Mouse (Mus musculus): ENCODE measurements around the gene Cd3eap.

Gene Cd3eap

DNA sequence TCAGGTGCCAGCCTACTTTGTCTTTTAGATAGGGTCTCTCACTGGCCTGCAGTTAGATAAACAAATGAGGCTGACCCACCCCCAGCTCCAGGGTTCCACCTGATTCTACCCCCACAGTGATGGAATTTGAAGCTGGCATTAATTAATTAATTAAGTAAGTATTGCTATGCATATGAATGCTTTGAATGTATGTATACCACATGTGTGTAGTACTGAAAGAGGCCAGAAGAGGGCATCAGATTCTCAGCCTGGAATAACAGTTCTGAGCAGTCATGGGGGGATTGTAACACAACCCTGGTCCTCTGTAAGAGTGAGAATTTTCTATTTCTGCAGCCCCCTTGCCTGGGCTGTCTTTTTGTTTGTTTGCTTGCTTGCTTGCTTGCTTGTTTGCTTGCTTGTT is 30.9 kb downstream of the Cd3eap start:
- DNase-seq = no peak

GRCm38 (mm10) chr7:19327782-19328181 is 31.5 kb downstream of the Cd3eap start:
- DNase-seq = no peak

- peak; percentile 84 for DNase-seq
These were observed 32.2 kb downstream of the Cd3eap start for GRCm38 (mm10) chr7:19327128-19327527.

GRCm38 (mm10) chr7:19326359-19326758 is 32.9 kb downstream of the Cd3eap start:
- peak; percentile 68 for DNase-seq

DNA sequence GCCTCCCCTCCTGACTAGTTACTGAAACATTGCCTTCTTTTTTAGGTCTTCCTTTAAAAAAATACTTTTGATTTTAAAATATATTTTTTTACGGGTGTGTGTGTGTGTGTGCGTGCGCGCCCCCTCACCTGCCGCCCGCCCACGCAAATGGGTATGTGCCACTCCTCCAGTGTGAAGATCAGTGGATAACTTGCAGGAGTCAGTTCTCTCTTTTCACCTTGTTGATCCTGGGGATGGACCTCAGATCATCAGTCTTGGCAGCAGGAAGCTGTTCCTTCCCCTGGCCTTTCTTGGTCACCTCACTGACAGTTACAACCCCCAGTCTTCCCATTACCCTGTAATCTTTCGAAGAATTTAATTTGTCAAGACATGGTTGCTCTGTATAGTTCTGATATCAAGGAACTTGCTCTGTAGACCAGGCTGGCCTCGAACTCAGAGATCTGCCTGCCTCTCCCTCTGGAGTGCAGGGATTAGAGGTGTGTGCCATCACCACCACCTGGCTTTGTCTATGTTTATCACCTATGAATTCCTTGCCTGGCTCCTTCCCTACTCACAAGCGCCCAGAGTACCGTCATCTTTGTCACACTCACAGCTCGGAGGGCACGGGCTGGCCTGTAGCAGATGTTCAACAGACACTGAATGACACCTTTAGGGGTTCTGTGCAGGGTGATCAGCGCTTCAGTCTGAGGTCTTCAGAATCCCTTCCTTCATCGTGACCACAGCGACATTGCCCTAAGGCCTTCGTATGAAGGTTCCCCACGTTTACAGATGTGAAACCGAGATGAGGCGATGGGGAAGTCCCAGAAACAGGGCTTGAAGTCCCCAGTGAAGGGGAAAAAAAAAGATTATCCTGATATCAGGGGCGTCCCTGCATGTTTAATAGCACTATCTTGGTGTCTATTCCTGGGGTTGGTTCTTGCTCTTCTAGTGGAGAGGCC is 33.8 kb downstream of the Cd3eap start:
- no peak for DNase-seq

DNA sequence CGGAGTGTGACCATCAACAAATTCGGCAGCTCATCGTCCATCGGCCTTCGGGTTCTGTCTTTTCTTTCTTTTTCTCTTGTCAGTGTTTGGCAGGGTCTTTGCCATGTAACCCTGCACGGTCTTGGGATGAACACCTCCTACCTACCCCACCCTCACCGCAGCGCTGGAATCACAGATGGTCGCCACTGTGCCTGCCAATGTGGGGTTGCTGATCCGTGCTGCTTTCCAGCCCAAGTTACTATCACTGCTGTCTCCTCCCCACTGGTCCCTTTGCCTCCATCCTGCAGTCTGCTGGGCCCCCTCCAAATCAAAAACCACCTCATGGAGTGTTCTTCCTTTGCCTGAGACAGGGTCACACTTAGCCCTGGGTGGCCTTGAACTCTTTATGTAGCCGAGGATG is 35.1 kb downstream of the Cd3eap start:
- no peak for DNase-seq

DNA sequence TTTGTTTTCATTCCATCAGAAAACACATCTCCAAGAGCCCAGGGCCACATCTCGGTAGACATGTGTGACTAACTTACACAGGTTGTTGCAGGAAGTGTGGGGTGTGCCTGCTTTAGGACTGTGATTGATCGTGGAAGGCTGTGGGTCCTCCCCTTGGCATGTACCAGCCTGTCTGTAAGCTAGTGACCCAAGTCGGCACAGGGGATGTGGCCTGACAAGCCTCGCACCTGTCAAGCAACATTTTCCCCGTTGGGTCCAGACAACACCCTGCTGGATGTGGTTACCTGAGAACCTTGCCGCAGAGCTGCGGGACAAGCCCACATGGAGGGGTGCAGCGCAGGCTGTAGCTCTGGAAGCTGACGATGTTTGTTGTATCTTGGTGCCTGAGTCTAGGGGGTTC is 36.8 kb downstream of the Cd3eap start:
- no peak for DNase-seq

- DNase-seq = no peak
These were observed 37.8 kb downstream of the Cd3eap start for GRCm38 (mm10) chr7:19321464-19321863.

DNA sequence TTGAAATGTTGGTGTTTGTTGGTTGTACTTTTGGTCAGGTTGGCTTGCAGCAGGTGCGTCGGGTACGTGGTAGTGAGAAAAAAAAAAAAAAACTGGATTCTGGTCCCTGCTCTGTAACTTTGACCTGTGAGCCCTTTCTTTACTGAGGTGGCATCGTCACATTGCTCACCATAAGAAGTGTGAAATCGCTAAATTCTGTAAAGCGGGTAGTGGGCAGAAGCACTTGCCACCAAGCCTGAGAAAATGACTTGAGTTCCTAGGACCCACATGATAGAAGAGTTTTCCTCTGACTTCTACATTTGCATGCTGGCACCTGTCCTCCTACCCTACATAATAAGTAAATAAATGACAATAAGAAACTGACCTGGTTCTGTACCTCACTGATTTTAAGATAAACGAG is 38.6 kb downstream of the Cd3eap start:
- no peak for DNase-seq

GRCm38 (mm10) chr7:19319906-19320305 is 39.4 kb downstream of the Cd3eap start:
- DNase-seq = peak; percentile 96

DNA sequence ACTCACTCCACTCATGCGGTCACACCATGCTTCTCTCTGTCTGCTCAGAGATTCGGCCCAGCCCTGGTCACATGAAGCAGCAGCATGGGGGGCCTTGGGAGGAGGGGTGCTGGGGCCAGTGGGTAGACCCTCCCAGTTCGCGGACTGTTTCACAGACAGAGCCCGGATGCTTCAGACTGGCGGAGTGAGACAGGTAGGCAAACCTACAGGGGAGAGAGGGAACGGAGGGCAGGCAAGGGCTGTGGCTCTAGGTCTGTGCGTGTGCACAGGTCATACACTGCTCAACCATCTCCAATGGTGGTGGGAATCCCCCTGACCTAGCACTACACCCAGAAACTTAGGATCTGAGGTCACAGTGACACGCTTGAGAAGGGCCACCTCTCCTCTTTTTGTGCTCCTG is 39.8 kb downstream of the Cd3eap start:
- DNase-seq = no peak

DNA sequence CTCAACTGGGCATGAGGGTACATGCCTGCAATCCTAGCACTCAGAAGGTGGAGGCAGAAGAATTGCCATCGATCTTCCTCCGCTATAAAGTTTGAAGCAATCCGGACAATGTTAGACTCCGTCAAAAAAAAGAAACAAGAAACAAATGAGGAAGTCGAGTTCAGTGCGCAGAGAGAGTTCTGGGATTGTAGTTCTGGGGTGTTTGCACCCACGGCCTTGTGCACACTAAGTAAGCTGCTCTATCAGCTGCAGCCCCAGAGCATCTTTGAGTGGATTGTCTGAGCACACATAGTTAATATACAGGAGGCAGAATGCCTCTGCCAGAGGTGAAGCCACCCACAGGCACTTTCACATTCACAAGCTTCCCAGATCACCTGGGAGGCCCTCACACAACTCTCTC is 40.6 kb downstream of the Cd3eap start:
- no peak for DNase-seq

- no peak for DNase-seq
These were observed 41.1 kb downstream of the Cd3eap start for GRCm38 (mm10) chr7:19318201-19318600.

GRCm38 (mm10) chr7:19316451-19317161 is 42.7 kb downstream of the Cd3eap start:
- peak; percentile 65 for DNase-seq

DNA sequence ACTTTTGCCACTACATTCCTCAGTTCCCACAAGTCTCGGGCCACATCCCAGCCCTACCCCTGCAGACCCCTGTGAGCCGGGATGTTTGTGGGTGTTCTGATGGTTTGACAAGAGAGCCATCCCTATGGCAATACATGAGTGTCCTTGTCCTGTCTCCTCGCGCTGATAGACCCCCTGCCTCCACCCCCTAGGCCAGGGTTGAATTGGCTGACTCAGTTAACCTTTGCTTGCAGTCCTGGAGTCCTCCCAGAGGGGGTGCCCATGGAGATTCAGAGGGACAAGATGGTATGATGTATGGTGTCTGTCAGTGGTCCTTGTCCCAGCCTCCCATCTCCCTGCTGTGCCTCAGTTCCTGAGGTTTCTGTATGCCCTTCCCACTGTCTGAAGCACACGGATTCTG is 45.2 kb downstream of the Cd3eap start:
- DNase-seq = no peak

- no peak for DNase-seq
These were observed 47.3 kb downstream of the Cd3eap start for GRCm38 (mm10) chr7:19311991-19312390.

DNA sequence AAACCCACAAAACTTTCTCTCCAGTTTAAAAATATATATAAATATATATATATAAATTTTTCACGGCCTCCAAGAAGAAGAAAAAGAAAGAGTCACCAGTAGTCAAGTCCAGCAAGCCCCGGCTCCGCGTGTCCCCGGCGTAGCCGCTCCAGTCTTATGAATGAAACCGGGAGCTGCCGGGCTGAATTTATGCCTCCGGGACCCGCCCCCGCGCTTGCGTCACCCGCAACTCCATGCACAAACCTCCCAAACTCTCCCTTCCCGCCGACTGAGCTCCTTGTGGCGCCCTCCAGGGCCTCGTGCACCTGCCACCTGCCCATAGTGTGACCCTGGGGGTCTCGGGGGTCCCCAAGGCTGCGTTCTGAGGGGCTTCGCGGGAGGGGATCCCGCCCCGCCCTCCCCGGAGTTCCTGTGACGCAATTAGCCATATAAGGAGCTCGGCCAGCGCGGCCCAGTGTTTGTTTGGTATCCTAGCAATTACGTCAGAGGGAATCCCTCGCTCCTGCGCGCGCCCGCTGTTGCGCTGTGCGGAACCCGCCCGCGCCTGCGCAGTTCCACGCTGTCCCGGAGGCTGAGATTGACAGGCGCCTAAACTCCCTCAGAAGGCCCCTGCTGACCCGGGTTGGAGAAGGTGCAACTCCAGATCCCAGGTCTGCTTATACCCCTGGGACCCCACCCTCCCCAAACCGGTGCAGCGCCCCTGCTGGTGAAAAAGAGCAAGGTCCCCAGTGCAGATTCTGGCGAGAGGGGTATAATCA is 49.2 kb downstream of the Cd3eap start, which contains the start of gene Fosb:
Gene Fosb, minus strand, starts transcription at position 168 of the 758 bp plus-strand sequence.
- peak; percentile 97 for DNase-seq

GRCm38 (mm10) chr7:19309278-19309883 is 49.9 kb downstream of the Cd3eap start:
- no peak for DNase-seq

GRCm38 (mm10) chr7:19308454-19309277 is 50.6 kb downstream of the Cd3eap start:
- peak; percentile 96 for DNase-seq

- peak; percentile 85 for DNase-seq
These were observed 51.4 kb downstream of the Cd3eap start for GRCm38 (mm10) chr7:19307739-19308453.

Data from layer of hippocampus, adult 9-11 months (tissue).